Mouse (Mus musculus): ENCODE measurements at regions not wholly inside any gene's neighbourhood (a gene's known extent, or its start where the extent isn't known, plus 50 kb on each side); places are given as distances from the start of the nearest gene placed in this dataset.

DNA sequence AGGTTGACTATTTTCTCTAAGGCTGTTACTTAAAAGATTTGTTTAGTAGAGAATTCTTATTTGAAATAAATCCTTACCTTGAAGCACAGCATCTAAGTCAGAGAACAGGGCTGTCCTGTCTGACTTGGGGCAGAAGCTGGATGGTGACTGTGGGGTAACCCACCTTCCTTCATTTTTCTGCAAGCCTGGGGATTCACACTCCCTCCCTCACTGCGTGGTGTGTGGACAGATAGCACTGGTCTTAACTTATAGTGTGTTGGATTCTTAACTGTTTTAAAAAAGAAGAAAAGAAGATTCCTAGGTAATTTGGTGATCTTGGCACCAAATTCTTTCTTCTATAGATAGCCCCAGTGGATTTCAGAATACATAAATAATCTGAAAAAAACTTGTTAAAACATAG, 174.8 kb downstream of the Klf7 start:
- TF ChIP-seq POLR2A (IDR thresholded peaks at IDR 0.05; ENCODE audit: extremely low read depth, insufficient read depth, low read length) (no peak), CTCF (IDR thresholded peaks at IDR 0.05; ENCODE audit: extremely low read depth, insufficient read depth, low read length) (no peak)
